Mouse (Mus musculus) gastrocnemius, adult 18-20 months (tissue): ENCODE data around the gene Fcmr. TPM values are rescaled to one million over a fixed set of nuclear protein-coding genes. Genes with fewer than 3 reads are reported as not detected.

Experiments used
- DNase-seq: peaks from one replicate; pipeline ENCODE4 v3.0.0; 2021; ENCODE audit warnings: low spot score
- long read RNA-seq, 2 experiments: library from polyadenylated mRNA; stranded (forward); transcript quantifications; one replicate each; pipeline ENCODE4 v2.0.0; 2021
- total RNA-seq, 2 experiments: library from RNA; stranded (reverse); gene quantifications; 2 replicates each; pipeline ENCODE4 v1.2.3; 2021

Fcmr gene
- under 1 TPM in 1 of 2 experiments, not detected in 1; 0.14 TPM for total RNA-seq
- long read RNA-seq, experiment 1, partial matches to known transcripts: 0 of 1 reads
- long read RNA-seq, experiment 1, other reads (novel, unspliced or antisense): 0 of 1 reads
- long read RNA-seq, experiment 2: 0 reads

- no peak for DNase-seq
Measured at GRCm38 (mm10) chr1:130865541-130866221, at the start of gene Fcmr. Gene Fcmr (plus strand): TSS chr1:130865669.

- no peak for DNase-seq
Measured at GRCm38 (mm10) chr1:130819737-130820136, 45.7 kb upstream of the Fcmr start.

GRCm38 (mm10) chr1:130820316-130821148 is 44.9 kb upstream of the Fcmr start:
- no peak for DNase-seq

- DNase-seq: no peak
Measured at GRCm38 (mm10) chr1:130821149-130821471, 44.4 kb upstream of the Fcmr start.

GRCm38 (mm10) chr1:130821911-130822625 is 43.4 kb upstream of the Fcmr start:
- no peak for DNase-seq

GRCm38 (mm10) chr1:130826448-130826847 is 39.0 kb upstream of the Fcmr start, which contains the start of gene Pigr:
Gene Pigr (plus strand): TSS chr1:130826684.
- DNase-seq: no peak

DNA sequence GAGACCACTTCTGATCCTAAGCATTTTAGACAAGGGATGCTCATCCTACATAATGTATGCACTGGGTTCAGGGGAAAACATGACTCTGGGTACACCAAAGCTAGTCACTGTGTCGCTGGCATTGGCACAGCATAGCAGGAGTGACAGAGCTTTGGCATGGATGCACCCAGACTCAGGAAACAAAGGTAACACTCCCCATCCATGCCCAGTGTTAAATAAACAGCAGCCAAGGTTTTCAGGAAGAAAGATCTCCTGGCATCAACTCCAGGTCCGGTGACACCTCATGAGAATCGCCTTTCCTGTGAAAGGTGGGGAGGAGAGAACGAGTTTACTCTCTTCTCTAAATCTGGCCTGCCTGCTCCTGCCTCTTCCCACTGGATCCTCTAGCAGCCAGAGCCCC is 36.8 kb upstream of the Fcmr start:
- no peak for DNase-seq

DNA sequence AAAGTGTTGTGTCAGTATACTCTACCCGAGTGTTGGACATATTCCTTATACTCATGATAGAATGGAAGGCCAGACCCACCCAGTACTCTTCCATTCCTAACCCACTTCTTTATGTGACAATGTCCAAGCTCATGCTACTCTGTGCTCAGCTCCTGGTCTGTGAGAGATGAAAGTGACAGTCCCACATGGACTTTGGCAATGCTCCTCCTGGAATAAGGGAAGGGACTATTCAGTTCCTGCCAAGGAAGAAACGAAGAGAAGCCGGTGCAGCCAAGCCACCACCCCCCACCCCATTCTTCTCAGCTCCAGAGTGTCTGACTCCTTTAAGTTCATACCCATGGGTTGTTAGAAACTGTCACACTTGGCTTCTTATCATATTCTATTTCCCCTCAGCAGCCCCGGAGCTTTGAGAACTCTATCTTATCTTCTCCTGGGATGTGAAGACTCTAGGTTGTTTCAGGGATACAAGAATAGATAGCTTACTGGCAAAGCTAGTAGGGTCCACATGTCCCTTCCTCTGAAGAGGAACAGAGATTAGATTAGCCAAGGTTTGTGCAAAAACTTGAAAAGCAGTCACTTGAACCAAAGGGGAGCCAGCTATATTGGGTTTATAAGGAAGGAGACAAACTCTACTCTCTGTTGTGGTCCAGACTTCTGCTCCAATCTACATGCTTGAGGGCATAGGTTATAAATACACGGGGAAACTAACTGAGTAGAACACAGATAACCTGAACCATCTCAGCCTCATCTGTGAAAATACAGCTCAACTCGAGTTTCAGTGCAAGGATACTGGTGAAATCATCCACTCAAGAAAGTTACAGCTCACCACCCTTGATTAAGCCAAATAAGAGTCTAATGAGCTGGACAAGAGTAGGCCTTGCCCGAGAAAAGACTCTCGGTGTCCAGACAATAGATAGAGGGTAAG is 35.3 kb upstream of the Fcmr start:
- no peak for DNase-seq

GRCm38 (mm10) chr1:130832230-130833149 is 33.0 kb upstream of the Fcmr start:
- no peak for DNase-seq

GRCm38 (mm10) chr1:130835161-130835936 is 30.1 kb upstream of the Fcmr start:
- no peak for DNase-seq

DNA sequence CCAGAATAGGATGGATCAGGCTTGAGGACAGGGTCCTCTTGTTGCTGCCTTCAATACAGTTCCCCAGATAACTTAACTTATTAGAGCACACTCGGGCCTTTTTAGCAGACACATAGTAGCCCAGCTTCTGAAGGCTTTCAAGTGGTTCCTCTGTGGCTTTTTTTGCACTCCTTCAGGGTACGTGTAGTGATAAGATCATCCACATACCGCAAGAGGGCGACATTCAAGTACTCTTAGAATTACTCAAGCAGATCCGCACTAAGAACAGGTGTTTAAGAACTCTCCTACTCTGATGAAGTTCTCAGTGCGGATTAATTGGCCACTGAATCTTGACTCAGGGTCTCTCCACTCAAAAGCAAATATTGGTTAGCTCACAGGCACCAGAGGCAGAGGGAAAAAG is 27.2 kb upstream of the Fcmr start:
- no peak for DNase-seq

- no peak for DNase-seq
Measured at GRCm38 (mm10) chr1:130840599-130841379, 24.7 kb upstream of the Fcmr start.

- DNase-seq: no peak
Measured at GRCm38 (mm10) chr1:130841621-130842020, 23.8 kb upstream of the Fcmr start.

DNA sequence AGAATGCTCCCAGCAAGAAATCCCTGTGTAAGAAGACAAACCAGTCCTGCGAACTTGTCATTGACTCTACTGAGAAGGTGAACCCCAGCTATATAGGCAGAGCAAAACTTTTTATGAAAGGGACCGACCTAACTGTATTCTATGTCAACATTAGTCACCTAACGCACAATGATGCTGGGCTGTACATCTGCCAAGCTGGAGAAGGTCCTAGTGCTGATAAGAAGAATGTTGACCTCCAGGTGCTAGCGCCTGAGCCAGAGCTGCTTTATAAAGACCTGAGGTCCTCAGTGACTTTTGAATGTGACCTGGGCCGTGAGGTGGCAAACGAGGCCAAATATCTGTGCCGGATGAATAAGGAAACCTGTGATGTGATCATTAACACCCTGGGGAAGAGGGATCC is 21.0 kb upstream of the Fcmr start:
- DNase-seq: no peak

- no peak for DNase-seq
Measured at GRCm38 (mm10) chr1:130849530-130850214, 15.8 kb upstream of the Fcmr start.

GRCm38 (mm10) chr1:130850405-130850804 is 15.1 kb upstream of the Fcmr start:
- no peak for DNase-seq

DNA sequence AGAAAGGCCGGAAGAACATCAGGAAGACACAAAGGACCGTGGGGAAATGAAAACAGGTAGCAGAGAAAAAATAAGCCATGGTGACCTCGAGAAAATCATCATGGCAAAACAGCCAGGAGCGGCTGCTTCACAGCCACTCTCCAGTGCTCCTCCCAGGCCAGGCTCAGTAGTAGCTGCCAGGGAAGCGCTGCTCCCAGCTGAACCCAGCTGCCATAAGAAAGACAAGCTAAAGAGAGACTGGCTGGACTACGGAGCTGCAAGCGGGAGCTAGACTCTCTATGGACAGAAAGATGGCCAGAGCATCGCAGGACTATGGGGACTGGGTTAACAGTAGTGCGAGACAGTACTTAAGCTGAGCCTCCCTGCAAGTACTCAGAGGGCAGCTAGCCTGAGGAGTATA is 10.7 kb upstream of the Fcmr start:
- DNase-seq: no peak

- DNase-seq: no peak
Measured at GRCm38 (mm10) chr1:130855723-130856122, 9.7 kb upstream of the Fcmr start.
